In genomic region chr7:123396900-123397299, GRCm38 (mm10) we compare ENCODE assay signal across 19 mouse cellular contexts. TPM values are rescaled to one million over a fixed set of nuclear protein-coding genes. Genes with fewer than 3 reads are reported as not detected.
A peak's percentile ranks its signal among the peaks of the same experiment; 100 is the strongest.
DNase-seq lines count a peak whose midpoint lies in the region; TF ChIP-seq lines count a peak whose summit lies in the region.
"Had no signal": no experiment of that assay in that cellular context is flagged by ENCODE, and none has a peak within 500 bp of the region (broad histone marks: within the 10 kb centered on the region; RNA-seq: fewer than 3 reads in every experiment).

No protein-coding gene starts in this region.

- H3K36me3 ChIP-seq in small intestine, adult 2 months (ENCODE audit: control insufficient read depth, insufficient read depth, low read length): peaks cover 10% of the 10 kb centered on the region

- DNase-seq in cerebellum, adult 11-12 months: peak; percentile 57
- DNase-seq in cerebellum, adult 11 months: no peak
- DNase-seq in heart, adult 11 months: peak; percentile 65
- DNase-seq in heart, postnatal 25 days (ENCODE audit: low spot score): no peak
- peak; percentile 65 for DNase-seq in cerebellum, adult 9-11 months
- DNase-seq in right cerebral cortex, postnatal 36 days (ENCODE audit: low spot score in 2 of 2): no peak
- DNase-seq in natural killer cell, adult 2 months (ENCODE audit: low spot score in 2 of 2): no peak
- DNase-seq: adrenal gland, adult 8-10 months; adrenal gland, postnatal 36 days; gastrocnemius, postnatal 10 days; heart, postnatal 4 days; kidney, adult 11 months; kidney, adult 9 months had no signal

- peak overlapping the region; percentile 73 for H3K27ac ChIP-seq in small intestine, adult 2 months (ENCODE audit: insufficient read depth, low read depth, low read length)
- H3K27ac ChIP-seq: embryonic facial prominence, embryonic 12.5 days; forebrain, embryonic 15.5 days; heart, embryonic 13.5 days; hindbrain, embryonic 12.5 days had no signal

- intact Hi-C loops in heart, postnatal 25 days (cut with DNase I): no loop called here

- no peak overlapping the region for H3K4me3 ChIP-seq in small intestine, adult 2 months (ENCODE audit: low read depth, low read length)
- H3K4me3 ChIP-seq: embryonic facial prominence, embryonic 12.5 days; forebrain, embryonic 15.5 days; heart, embryonic 13.5 days; hindbrain, embryonic 12.5 days had no signal

- 86% methylated on average over 5 of the region's 5 CpGs for WGBS in small intestine, adult 2 months

- no peaks in the 10 kb centered on the region for H3K27me3 ChIP-seq in small intestine, adult 2 months (ENCODE audit: control insufficient read depth, insufficient read depth, low read length)
- H3K27me3 ChIP-seq: embryonic facial prominence, embryonic 12.5 days; forebrain, embryonic 15.5 days; heart, embryonic 13.5 days; hindbrain, embryonic 12.5 days; Patski had no signal

- no peak for TF ChIP-seq CTCF in small intestine, adult 2 months (IDR thresholded peaks at IDR 0.05; ENCODE audit: extremely low read depth, insufficient read length, insufficient replicate concordance, low read depth, low read length)

- TF ChIP-seq POLR2A in small intestine, adult 2 months (IDR thresholded peaks at IDR 0.05; ENCODE audit: low read depth, low read length): no peak

- peaks cover 21% of the 10 kb centered on the region for H3K4me1 ChIP-seq in small intestine, adult 2 months (ENCODE audit: control insufficient read depth, insufficient read depth, insufficient read length, low read length)
- H3K4me1 ChIP-seq: embryonic facial prominence, embryonic 12.5 days; hindbrain, embryonic 12.5 days had no signal

RNA-seq across cellular contexts. Expression of gene Arhgap17, which starts 27.2 kb away (rescaled TPM):
- 10 to 100 TPM; 16.7 to 20.2 TPM for total RNA-seq in heart, postnatal 25 days (2021)
- polyA plus RNA-seq in small intestine, adult 2 months (2012; rRNA removed): 24.7 and 69.8 TPM in 2 replicates

RNA-seq across cellular contexts. Expression of gene Lcmt1, which starts 27.3 kb away (rescaled TPM):
- total RNA-seq in heart, postnatal 25 days (2021): 10 to 100 TPM; 20.0 to 21.9 TPM
- polyA plus RNA-seq in small intestine, adult 2 months (2012; rRNA removed): 21.5 and 21.6 TPM in 2 replicates

Comparison
In these comparisons a context has a peak if more than half of its experiments do, and no peak if none do; other contexts are left out.
1. DNase-seq: peak in cerebellum, adult 11-12 months (single experiment), heart, adult 11 months (single experiment) and cerebellum, adult 9-11 months (single experiment); none in cerebellum, adult 11 months (single experiment), heart, postnatal 25 days (single experiment), right cerebral cortex, postnatal 36 days (0 of 2) and natural killer cell, adult 2 months (0 of 2).